Mouse (Mus musculus): ENCODE measurements around the gene Ndufc1. TPM values are rescaled to one million over a fixed set of nuclear protein-coding genes. Genes with fewer than 3 reads are reported as not detected.
A peak's percentile ranks its signal among the peaks of the same experiment; 100 is the strongest.

The Ndufc1 gene
- polyA plus RNA-seq, 1 experiment = 41.0 TPM

- TF ChIP-seq FLI1 (IDR thresholded peaks at IDR 0.05; ENCODE audit: low read length) (no peak), GATA1 (IDR thresholded peaks at IDR 0.05; ENCODE audit: borderline replicate concordance, low read length) (no peak)
- Histone ChIP-seq H3K4me3 (replicated peaks) (no peak overlapping the region), H3K4me1 (peaks cover 11% of the 10 kb centered on the region), H3K9me3 (no peaks in the 10 kb centered on the region), H3K36me3 (replicated peaks; ENCODE audit: low read length) (no peaks in the 10 kb centered on the region), H3K27me3 (replicated peaks) (peaks cover 14% of the 10 kb centered on the region)
These were observed 20.9 kb downstream of the Ndufc1 start for GRCm38 (mm10) chr3:51387868-51388381.

GRCm38 (mm10) chr3:51387134-51387451 is 21.7 kb downstream of the Ndufc1 start:
- H3K4me1 ChIP-seq = peaks cover 11% of the 10 kb centered on the region
- peaks cover 14% of the 10 kb centered on the region for H3K27me3 ChIP-seq (replicated peaks)
- no peak overlapping the region for H3K4me3 ChIP-seq (replicated peaks)
- H3K9me3 ChIP-seq = no peaks in the 10 kb centered on the region
- H3K36me3 ChIP-seq (replicated peaks; ENCODE audit: low read length) = no peaks in the 10 kb centered on the region
- no peak for TF ChIP-seq GATA1 (IDR thresholded peaks at IDR 0.05; ENCODE audit: borderline replicate concordance, low read length)
- no peak for TF ChIP-seq FLI1 (IDR thresholded peaks at IDR 0.05; ENCODE audit: low read length)

DNA sequence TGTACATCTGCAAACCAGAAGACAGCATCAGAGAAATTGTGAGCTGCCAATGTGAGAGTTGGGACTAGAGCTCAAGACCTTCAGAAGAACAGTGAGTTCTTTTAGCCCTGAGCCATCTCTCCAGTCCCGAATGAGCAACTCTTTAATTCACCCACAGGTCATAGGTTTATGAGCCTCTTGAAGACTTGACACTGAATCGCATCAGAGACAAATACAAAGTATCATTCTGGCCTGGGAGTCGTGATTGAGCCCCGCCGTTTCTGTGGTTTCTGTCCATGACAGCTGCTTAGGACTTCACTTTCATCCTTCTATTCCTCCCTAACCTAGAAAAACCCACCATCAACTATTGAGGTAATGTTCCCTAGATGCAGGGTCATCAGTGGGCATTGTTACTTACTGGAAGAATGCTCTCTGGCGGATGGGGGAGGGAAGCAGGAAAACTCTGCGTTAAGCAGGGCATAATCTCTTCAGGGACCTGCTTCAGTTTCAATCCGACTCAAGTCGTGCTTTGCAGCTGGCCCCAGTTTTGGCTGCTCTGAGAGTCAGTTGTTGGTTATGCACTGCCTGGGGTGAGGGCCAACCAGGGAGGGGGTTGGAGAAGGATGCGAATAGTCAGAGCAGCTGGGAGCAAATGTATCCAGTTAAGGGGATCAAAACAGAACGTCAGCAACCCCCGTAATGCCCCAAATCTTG is 22.2 kb downstream of the Ndufc1 start:
- Histone ChIP-seq H3K27me3 (replicated peaks) (peaks cover 14% of the 10 kb centered on the region), H3K36me3 (replicated peaks; ENCODE audit: low read length) (no peaks in the 10 kb centered on the region), H3K4me1 (peaks cover 11% of the 10 kb centered on the region), H3K9me3 (no peaks in the 10 kb centered on the region), H3K4me3 (replicated peaks) (no peak overlapping the region)
- TF ChIP-seq GATA1 (IDR thresholded peaks at IDR 0.05; ENCODE audit: borderline replicate concordance, low read length) (no peak), FLI1 (IDR thresholded peaks at IDR 0.05; ENCODE audit: low read length) (no peak)

DNA sequence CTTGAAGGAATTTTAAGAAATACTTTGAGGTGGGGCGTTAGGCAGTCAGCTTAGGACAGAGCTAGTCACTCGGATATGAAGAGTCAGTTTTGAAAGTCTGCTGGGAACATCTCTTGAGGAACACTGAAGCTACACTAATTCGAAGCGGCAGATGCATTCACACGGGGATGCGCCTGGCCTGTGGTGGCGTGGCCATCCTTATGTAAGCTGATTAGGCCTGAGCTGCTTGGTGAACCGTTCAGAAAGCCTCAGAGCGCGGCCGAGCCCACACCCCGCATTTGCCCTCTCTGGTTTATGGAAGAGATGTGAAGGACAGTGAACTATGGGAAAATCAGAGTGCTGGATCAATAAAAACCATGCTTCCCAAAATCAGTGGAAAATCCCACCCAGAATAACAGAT is 25.4 kb downstream of the Ndufc1 start:
- H3K27me3 ChIP-seq (replicated peaks) = peaks cover 9% of the 10 kb centered on the region

GRCm38 (mm10) chr3:51380660-51381014 is 28.2 kb downstream of the Ndufc1 start:
- H3K27me3 ChIP-seq (replicated peaks) = no peaks in the 10 kb centered on the region
- no peaks in the 10 kb centered on the region for H3K9me3 ChIP-seq
- no peak for TF ChIP-seq FLI1 (IDR thresholded peaks at IDR 0.05; ENCODE audit: low read length)
- TF ChIP-seq GATA1 (IDR thresholded peaks at IDR 0.05; ENCODE audit: borderline replicate concordance, low read length) = no peak
- no peaks in the 10 kb centered on the region for H3K36me3 ChIP-seq (replicated peaks; ENCODE audit: low read length)
- H3K4me1 ChIP-seq = peaks cover 17% of the 10 kb centered on the region
- no peak overlapping the region for H3K4me3 ChIP-seq (replicated peaks)

More for the DNA sequence above, 25.4 kb downstream of the Ndufc1 start:
- no peaks in the 10 kb centered on the region for H3K36me3 ChIP-seq (replicated peaks; ENCODE audit: low read length)
- H3K4me3 ChIP-seq (replicated peaks) = no peak overlapping the region
- no peak for TF ChIP-seq GATA1 (IDR thresholded peaks at IDR 0.05; ENCODE audit: borderline replicate concordance, low read length)
- TF ChIP-seq FLI1 (IDR thresholded peaks at IDR 0.05; ENCODE audit: low read length) = no peak
- H3K9me3 ChIP-seq = no peaks in the 10 kb centered on the region
- H3K4me1 ChIP-seq = peaks cover 15% of the 10 kb centered on the region

GRCm38 (mm10) chr3:51379786-51380659 is 28.8 kb downstream of the Ndufc1 start:
- no peaks in the 10 kb centered on the region for H3K9me3 ChIP-seq
- no peaks in the 10 kb centered on the region for H3K36me3 ChIP-seq (replicated peaks; ENCODE audit: low read length)
- H3K4me3 ChIP-seq (replicated peaks) = no peak overlapping the region
- H3K27me3 ChIP-seq (replicated peaks) = no peaks in the 10 kb centered on the region
- no peak for TF ChIP-seq GATA1 (IDR thresholded peaks at IDR 0.05; ENCODE audit: borderline replicate concordance, low read length)
- no peak for TF ChIP-seq FLI1 (IDR thresholded peaks at IDR 0.05; ENCODE audit: low read length)
- H3K4me1 ChIP-seq = peaks cover 23% of the 10 kb centered on the region

DNA sequence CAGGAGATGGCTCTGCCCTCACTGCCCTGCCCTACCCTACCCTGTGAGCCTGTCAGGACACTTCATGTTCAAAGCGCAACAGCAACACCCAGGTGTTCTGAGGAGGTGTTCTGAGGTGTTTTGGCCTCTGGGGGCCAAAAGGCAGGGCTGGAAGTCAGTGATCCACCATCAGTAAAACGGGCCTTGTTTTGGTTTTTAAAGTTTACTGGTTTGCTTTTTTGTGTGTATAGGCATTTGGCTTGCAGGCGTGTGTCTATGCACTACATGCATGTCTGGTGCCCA is 30.2 kb downstream of the Ndufc1 start:
- no peak for TF ChIP-seq GATA1 (IDR thresholded peaks at IDR 0.05; ENCODE audit: borderline replicate concordance, low read length)
- TF ChIP-seq FLI1 (IDR thresholded peaks at IDR 0.05; ENCODE audit: low read length) = no peak
- peaks cover 26% of the 10 kb centered on the region for H3K4me1 ChIP-seq
- no peaks in the 10 kb centered on the region for H3K36me3 ChIP-seq (replicated peaks; ENCODE audit: low read length)
- H3K4me3 ChIP-seq (replicated peaks) = peak overlapping the region; percentile 87
- no peaks in the 10 kb centered on the region for H3K9me3 ChIP-seq
- no peaks in the 10 kb centered on the region for H3K27me3 ChIP-seq (replicated peaks)

DNA sequence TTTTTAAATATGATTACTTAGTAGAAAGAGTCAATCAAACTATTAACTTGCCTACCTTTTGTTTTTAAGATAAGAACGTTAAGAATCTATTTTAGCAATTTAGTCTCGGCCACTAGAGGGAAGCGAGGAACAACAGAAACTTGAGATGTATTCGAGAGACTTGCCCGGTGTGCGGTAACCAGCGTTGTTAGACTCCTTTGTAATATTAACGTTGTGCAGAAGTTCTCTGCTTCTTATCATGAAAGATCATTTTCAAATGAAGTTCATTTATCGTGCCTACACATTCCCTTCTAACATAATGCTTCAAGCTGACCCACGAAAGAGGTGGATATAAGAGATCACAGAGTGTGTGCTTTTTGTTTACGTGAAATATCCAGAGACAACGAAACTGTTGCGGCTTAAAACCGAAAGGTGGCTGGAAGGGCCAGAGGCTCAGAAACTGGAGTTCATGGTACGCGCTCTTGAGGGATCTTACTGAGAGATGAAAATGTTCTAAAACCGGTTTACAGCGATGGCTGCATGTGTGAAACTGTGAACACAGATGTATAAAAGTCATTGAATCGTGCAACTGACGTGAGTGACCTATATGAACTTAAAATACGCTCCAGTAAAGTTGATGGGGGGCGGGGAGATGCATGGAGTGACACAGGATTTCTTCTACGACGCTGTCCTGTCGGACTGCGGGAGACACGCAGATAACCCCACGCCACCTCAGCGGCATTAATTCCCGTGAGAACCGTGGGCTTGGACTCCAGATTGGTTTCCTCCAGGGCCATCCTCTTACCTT is 30.7 kb downstream of the Ndufc1 start:
- H3K36me3 ChIP-seq (replicated peaks; ENCODE audit: low read length) = no peaks in the 10 kb centered on the region
- H3K4me1 ChIP-seq = peaks cover 30% of the 10 kb centered on the region
- no peaks in the 10 kb centered on the region for H3K27me3 ChIP-seq (replicated peaks)
- H3K4me3 ChIP-seq (replicated peaks) = peak overlapping the region; percentile 87
- TF ChIP-seq FLI1 (IDR thresholded peaks at IDR 0.05; ENCODE audit: low read length) (no peak), GATA1 (IDR thresholded peaks at IDR 0.05; ENCODE audit: borderline replicate concordance, low read length) (no peak)
- no peaks in the 10 kb centered on the region for H3K9me3 ChIP-seq

DNA sequence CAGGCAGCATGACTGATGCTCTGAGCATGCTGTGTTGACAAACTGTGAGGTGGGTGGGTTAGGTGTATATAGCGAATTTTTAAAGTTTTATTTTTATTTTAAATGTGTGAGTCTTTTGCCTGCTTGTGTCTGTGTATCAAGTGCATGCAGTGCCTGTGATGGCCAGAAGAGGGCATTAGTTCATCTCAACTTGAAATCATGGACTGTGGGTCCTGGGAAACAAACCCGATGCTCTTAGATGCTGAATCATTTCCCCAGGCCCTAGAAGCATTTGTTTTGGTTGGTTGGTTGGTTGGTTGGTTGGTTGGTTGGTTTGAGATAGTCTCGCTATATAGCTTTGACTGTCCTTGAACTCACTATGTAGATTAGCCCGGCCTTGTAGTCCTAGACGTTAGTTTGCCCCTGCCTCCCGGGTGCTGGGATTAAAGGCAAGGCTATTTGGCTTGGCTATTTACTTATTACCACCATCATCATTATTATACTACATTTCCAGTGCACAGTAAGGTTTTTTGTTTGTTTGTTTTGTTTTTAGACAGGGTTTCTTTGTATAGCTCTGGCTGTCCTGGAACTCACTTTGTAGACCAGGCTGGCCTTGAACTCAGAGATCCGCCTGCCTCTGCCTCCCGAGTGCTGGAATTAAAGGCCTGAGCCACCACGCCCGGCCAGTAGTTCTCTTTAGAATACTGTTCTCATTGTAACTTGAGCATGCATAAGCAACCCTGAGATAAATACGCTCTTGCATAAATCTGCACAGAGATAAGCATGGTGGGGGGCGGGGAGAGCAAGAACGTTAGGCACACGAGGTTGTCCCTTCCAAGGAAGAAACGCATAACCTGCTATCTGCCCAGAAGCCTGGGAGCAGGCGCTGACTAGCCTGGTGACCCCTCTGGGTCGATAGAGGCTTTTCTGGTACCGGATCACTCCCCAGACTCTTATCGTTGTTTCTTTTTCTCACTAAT is 33.2 kb downstream of the Ndufc1 start:
- Histone ChIP-seq H3K9me3 (no peaks in the 10 kb centered on the region), H3K4me3 (replicated peaks) (no peak overlapping the region), H3K36me3 (replicated peaks; ENCODE audit: low read length) (no peaks in the 10 kb centered on the region), H3K4me1 (peaks cover 43% of the 10 kb centered on the region), H3K27me3 (replicated peaks) (no peaks in the 10 kb centered on the region)
- TF ChIP-seq GATA1 (IDR thresholded peaks at IDR 0.05; ENCODE audit: borderline replicate concordance, low read length) (no peak), FLI1 (IDR thresholded peaks at IDR 0.05; ENCODE audit: low read length) (no peak)

All from megakaryocyte, embryonic 14.5 days (primary cell).